Mouse (Mus musculus) right cerebral cortex, postnatal 36 days (tissue): Measurements from ENCODE around the gene Tnfsf8.

Source experiments
- DNase-seq, 2 experiments: peaks; one replicate each; pipeline ENCODE4 v3.0.0; 2022; ENCODE audit warnings: low spot score in 2 of 2, mixed read lengths in 1 of 2

The Tnfsf8 gene

DNA sequence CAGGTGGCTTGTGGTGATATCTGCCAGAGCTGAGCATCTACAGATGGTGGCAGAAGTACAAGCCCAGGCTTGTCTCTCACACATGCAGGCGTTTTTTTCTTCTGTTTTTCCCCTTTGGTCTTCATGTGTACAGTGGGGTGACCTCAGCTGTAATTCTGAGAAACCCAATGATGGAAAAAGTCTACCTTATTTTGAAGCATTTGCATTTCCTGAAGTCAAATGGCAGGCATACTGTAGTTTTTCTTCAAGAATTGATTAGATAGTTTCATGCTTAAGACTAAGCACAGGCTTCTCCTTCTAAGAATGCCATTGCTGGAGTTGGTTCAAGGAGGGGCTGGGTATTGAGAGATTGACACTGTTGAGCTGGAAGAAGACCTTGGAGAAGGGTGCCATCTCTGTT is 18.9 kb downstream of the Tnfsf8 start:
- no peak for DNase-seq

DNA sequence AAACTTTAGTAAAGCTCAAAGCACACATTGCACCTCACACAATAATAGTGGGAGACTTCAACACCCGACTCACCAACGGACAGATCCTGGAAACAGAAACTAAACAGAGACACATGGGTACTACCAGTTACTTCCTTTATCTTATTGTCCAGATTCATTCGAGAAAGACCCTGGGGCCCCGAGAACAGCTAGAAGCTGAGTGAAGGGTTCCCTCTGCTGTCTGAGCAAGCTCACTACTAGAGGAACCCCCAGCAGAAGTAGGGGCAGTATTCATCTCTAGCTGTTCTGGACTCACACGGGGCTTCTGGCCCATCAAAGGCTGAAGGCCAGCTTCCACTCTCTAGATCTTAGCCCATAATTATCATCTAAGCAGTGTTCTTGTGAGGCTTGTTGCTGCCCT is 20.7 kb downstream of the Tnfsf8 start:
- no peak for DNase-seq

DNA sequence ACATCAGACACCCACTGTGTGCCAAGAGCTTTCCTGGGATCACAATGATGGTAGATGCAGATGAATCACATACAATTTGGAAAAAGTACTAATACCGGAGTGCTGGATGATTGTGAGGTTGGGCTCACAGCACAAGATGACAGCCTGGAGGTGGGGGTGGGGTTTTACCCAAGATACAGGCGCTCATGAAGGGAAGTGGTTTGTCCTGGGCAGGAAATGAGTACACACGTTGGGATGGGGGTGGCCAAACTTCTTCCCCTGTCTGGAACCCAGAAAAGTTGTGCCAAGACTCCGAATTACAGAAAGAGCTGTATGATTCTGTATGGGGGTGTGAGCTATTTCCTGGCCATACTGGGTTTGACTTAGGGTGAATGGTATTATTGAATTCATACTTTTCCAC is 38.0 kb downstream of the Tnfsf8 start:
- DNase-seq = no peak

DNA sequence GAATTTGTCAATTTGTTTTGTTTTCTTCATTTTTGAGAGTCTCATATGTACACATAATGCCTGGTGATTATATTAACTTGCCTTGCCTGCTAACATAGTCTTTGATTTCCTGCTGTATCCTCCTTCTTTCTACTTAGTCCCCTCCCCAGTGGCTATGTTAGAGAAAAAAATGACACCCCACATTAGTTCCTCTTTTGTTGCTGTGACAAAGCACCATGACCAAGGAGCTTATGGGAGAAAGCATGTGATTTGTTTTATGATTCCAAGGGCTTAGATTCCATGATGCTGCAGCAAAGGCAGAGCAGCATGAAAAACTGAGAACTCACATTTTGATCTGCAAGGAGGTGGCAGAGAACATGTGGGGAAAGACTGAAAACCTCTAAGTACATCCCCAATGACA is 43.6 kb downstream of the Tnfsf8 start:
- no peak for DNase-seq

DNA sequence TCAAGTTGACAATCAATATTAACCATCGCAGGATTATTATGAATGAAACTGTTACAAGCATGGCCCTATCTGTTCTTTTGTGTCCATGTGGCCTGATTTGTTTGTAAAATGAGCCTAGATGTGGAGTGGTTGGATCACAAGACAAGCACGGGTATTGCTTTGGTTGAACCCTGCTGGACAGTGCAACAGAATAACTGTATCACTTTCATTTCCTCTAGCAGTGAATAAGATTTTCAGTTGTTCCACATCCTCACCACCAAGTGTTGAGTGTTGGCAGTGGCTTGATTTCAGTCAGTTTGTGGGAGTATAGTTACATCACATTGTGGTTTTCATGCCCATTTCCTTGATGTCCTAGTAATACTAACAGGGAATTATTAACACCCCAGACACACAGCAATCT is 45.5 kb downstream of the Tnfsf8 start:
- no peak for DNase-seq

DNA sequence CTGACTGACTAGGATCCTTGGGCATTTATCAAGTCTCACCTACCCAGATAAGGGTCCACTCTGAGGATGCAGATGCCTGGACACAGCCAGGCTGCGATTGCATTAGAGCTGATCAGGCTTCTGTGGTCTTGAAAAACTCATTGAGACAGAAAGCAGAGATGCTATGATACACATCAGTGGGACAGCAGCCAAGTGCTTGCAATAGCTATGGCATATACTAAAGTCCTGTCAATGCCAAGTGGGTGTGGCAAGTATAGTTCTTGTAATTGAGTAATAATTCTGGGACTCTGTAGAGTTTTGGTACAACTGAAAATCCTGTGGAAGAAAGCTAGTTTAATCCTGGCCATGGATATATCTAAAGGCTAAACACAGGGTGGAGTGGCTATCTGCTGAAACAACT is 63.1 kb downstream of the Tnfsf8 start:
- DNase-seq = no peak

DNA sequence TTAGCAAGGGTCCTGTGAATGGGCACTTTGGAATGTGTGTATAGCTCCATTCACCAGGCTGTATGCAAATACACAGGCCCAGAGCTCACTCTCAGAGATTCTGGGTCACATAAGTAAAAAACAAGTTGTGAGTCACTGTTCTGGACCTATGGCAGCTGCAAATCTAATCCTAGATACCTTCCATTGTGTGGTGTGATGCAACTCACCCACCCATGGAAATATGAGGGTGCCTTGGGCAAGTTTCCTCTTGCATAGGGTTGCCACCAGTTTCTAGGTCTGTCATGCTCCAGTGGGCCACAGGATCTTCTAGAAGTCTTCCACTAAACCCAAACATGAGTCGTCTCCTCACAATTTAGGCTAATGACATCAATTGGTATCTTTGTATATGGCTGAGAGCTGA is 64.6 kb downstream of the Tnfsf8 start:
- DNase-seq = no peak

DNA sequence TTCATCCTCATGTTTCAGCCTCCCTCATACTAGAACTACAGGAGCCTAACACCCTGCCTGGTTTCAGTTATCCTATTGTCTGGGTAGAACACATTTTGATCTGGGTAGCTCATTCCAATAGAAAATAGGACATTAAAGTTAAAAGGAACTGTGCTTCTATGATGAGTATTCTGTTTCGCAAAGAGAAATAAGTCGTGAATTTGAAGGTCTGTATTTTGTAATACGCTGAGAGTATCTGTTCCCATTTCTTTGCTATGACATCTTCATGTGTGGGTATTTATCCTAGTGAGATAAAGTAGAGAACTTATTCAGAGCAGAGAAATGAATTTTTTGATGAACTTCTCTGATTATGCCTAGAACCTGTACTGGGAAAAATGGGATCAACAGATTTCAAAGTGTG is 68.8 kb downstream of the Tnfsf8 start:
- DNase-seq = no peak

DNA sequence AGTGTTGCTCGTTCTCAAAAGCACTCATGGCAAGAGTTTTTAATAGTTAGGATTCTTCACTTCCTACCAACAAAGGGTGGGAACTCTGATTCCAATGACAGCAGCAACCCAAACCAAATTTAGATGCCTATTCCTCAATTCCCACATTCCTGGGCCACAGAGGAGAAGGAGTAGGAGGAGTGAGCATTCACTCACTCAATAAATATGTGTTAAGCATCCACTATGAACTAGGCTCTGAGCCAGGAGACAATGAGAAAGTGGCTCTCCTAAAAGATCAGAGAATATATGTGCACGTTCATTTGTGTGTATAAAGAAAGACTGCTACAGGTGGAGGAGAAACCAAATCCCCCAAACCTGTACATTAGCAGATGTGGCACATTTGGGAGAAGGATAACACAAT is 75.7 kb downstream of the Tnfsf8 start:
- no peak for DNase-seq

DNA sequence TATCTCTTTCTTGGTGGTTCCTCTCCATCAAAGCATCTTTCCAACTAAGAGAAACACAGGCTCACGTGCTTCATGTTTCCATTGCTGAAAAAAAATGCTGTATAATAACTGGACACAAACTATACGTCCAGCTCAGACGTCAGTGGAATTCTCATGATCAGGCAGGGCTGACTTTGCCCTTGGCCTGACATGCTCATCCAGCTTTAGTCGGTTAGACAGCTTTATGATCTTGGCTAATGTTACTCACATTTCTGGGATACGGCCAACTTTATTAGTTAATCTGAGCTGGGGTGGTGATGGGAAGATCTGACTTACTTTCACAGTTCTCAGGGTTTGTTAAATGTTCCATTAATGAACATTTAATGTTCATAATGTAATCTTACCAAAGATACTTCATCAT is 77.3 kb downstream of the Tnfsf8 start:
- no peak for DNase-seq

DNA sequence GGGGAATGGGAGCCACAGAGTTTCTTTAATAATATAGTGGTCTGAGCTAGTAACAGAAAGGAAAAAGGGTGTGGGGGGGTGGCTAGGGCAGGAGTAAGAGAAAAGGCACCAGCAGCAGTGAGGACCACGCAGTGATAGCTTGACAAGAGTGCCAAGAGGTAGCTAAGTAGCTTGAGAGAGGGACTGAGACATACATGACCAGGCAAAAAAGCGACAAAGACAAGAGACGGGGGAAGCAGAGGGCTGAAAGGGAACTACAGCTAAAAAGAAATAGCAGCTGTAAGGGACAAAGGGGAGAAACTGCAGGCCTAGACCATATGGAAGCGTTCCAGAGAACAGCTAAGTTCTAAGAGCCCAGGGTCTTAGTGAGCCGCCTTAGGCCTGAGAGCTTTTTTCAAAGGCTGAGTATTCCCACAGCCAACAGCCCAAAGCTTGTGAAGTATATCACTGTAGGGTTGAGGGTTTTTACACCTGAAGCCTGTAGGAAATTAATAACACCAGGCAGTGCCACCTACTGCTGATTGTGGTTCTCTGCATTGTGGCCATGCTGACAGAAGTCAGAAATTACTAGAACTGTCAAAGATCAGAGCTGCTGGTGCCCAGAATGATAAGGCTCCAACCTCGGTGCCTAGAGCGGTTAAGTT is 78.1 kb downstream of the Tnfsf8 start:
- no peak for DNase-seq
